Mouse (Mus musculus) stomach, embryonic 14.5 days (tissue): ENCODE results near the gene Pitpnm3. TPM values are rescaled to one million over a fixed set of nuclear protein-coding genes. Genes with fewer than 3 reads are reported as not detected.

ENCODE experiments used
- ATAC-seq: fragments of 200-750 bp; cut with Nextera tagmentation; 2 replicates; pipeline ENCODE4 v1.8.0; 2017; ENCODE audit warnings: low read depth, moderate TSS enrichment; ENCODE audit not compliant: insufficient number of reproducible peaks, insufficient read depth, low FRiP score
- H3K27ac ChIP-seq: fragments of 300-500 bp; sonication (generic); 2 replicates; pipeline ENCODE4 v1.5.1; 2014; ENCODE audit warnings: mild to moderate bottlenecking, low read length, moderate library complexity, mixed read lengths
- H3K27me3 ChIP-seq: fragments of 300-500 bp; sonication (generic); 2 replicates; pipeline ENCODE4 v1.6.1; 2014; ENCODE audit warnings: low read length, control low read depth, mixed read lengths; ENCODE audit not compliant: control insufficient read depth, insufficient read depth
- H3K36me3 ChIP-seq: fragments of 300-500 bp; sonication (generic); 2 replicates; pipeline ENCODE4 v1.6.1; 2014; ENCODE audit warnings: mild to moderate bottlenecking, control low read depth, low read length, moderate library complexity, mixed read lengths; ENCODE audit not compliant: control insufficient read depth, insufficient read depth
- H3K4me1 ChIP-seq: fragments of 300-500 bp; sonication (generic); 2 replicates; pipeline ENCODE4 v1.6.1; 2014; ENCODE audit warnings: low read length, control low read depth, mixed read lengths; ENCODE audit not compliant: control insufficient read depth, insufficient read depth
- H3K4me2 ChIP-seq: fragments of 300-500 bp; sonication (generic); replicated peaks from 2 replicates; pipeline ENCODE4 v1.6.1; 2014; ENCODE audit warnings: low read depth, low read length, control low read depth
- H3K4me3 ChIP-seq: fragments of 300-500 bp; sonication (generic); 2 replicates; pipeline ENCODE4 v1.5.1; 2014; ENCODE audit warnings: low read depth, low read length, control low read depth
- H3K9ac ChIP-seq: fragments of 300-500 bp; sonication (generic); replicated peaks from 2 replicates; pipeline ENCODE4 v1.6.1; 2014; ENCODE audit warnings: low read depth, mild to moderate bottlenecking, control low read depth, low read length, moderate library complexity, mixed read lengths
- H3K9me3 ChIP-seq: fragments of 300-500 bp; sonication (generic); 2 replicates; pipeline ENCODE4 v1.6.1; 2016; ENCODE audit warnings: low read depth, low read length, control low read depth; ENCODE audit not compliant: control insufficient read depth
- WGBS: fragments of 180-500 bp; shearing (Covaris S2); extraction: QIAGEN DNeasy Blood & Tissue Kit; methylation state at CpG from one replicate; pipeline ENCODE4 v1.1.7; 2014; 5-methylcytosine and 5-hydroxymethylcytosine counted together
- polyA plus RNA-seq: library from polyadenylated mRNA; unstranded; fragments of >200 nt; fragmentation: Nextera tagmentation; extraction: Ambion mirVana; gene quantifications from 2 replicates; pipeline ENCODE4 v1.2.1, GENCODE M21; 2014

Pitpnm3 gene
- polyA plus RNA-seq, 1 experiment from 2014 or later, result 0.52 TPM

- H3K27ac ChIP-seq, result no peak overlapping the region
- no peak for ATAC-seq
These were observed 37.6 kb downstream of the Pitpnm3 start for GRCm38 (mm10) chr11:72098027-72098426.

GRCm38 (mm10) chr11:72095994-72096393 lies 39.6 kb downstream of the Pitpnm3 start:
- 58% methylated on average over 3 of the region's 3 CpGs for WGBS
- Histone ChIP-seq H3K4me1 (no peaks in the 10 kb centered on the region), H3K27ac (no peak overlapping the region), H3K9me3 (no peaks in the 10 kb centered on the region), H3K36me3 (no peaks in the 10 kb centered on the region), H3K4me2 (no peak overlapping the region), H3K9ac (no peak overlapping the region), H3K27me3 (no peaks in the 10 kb centered on the region), H3K4me3 (no peak overlapping the region)
- ATAC-seq, result no peak

More at GRCm38 (mm10) chr11:72098027-72098426, 37.6 kb downstream of the Pitpnm3 start:
- WGBS, result 80% methylated on average over 3 of the region's 3 CpGs
- Histone ChIP-seq H3K36me3 (no peaks in the 10 kb centered on the region), H3K27me3 (no peaks in the 10 kb centered on the region), H3K9me3 (no peaks in the 10 kb centered on the region), H3K9ac (no peak overlapping the region), H3K4me1 (no peaks in the 10 kb centered on the region), H3K4me3 (no peak overlapping the region), H3K4me2 (no peak overlapping the region)

- H3K9me3 ChIP-seq, result no peaks in the 10 kb centered on the region
- no peak overlapping the region for H3K9ac ChIP-seq
- WGBS, result 70% methylated on average over 7 of the region's 7 CpGs
- H3K27me3 ChIP-seq, result no peaks in the 10 kb centered on the region
- no peaks in the 10 kb centered on the region for H3K36me3 ChIP-seq
- H3K4me1 ChIP-seq, result no peaks in the 10 kb centered on the region
- H3K27ac ChIP-seq, result no peak overlapping the region
- no peak for ATAC-seq
- H3K4me3 ChIP-seq, result no peak overlapping the region
- H3K4me2 ChIP-seq, result no peak overlapping the region
These were observed 41.1 kb downstream of the Pitpnm3 start for GRCm38 (mm10) chr11:72094442-72094841.

GRCm38 (mm10) chr11:72092390-72092789 lies 43.2 kb downstream of the Pitpnm3 start:
- Histone ChIP-seq H3K27ac (no peak overlapping the region), H3K9me3 (no peaks in the 10 kb centered on the region), H3K4me3 (no peak overlapping the region), H3K27me3 (no peaks in the 10 kb centered on the region), H3K4me1 (no peaks in the 10 kb centered on the region), H3K36me3 (no peaks in the 10 kb centered on the region), H3K4me2 (no peak overlapping the region), H3K9ac (no peak overlapping the region)
- WGBS, result 56% methylated on average over 8 of the region's 8 CpGs
- no peak for ATAC-seq

- H3K4me2 ChIP-seq, result no peak overlapping the region
- 0 out of 2 replicates have a peak, but pooled peaks cover 4% of the 10 kb centered on the region for H3K4me1 ChIP-seq
- no peaks in the 10 kb centered on the region for H3K36me3 ChIP-seq
- 53% methylated on average over 11 of the region's 11 CpGs for WGBS
- no peak overlapping the region for H3K27ac ChIP-seq
- no peak overlapping the region for H3K4me3 ChIP-seq
- H3K27me3 ChIP-seq, result no peaks in the 10 kb centered on the region
- H3K9me3 ChIP-seq, result no peaks in the 10 kb centered on the region
- ATAC-seq, result no peak
- H3K9ac ChIP-seq, result no peak overlapping the region
These were observed 49.1 kb downstream of the Pitpnm3 start for GRCm38 (mm10) chr11:72086251-72087046.

- ATAC-seq, result no peak
These were observed 51.2 kb downstream of the Pitpnm3 start for GRCm38 (mm10) chr11:72084337-72084736.

GRCm38 (mm10) chr11:72082601-72083000 lies 53.0 kb downstream of the Pitpnm3 start:
- H3K27me3 ChIP-seq, result no peaks in the 10 kb centered on the region
- H3K9me3 ChIP-seq, result no peaks in the 10 kb centered on the region
- H3K4me1 ChIP-seq, result 0 out of 2 replicates have a peak, but pooled peaks cover 4% of the 10 kb centered on the region
- no peak overlapping the region for H3K9ac ChIP-seq
- H3K27ac ChIP-seq, result no peak overlapping the region
- ATAC-seq, result no peak
- H3K36me3 ChIP-seq, result no peaks in the 10 kb centered on the region
- H3K4me2 ChIP-seq, result no peak overlapping the region
- WGBS, result 87% methylated on average over 4 of the region's 4 CpGs
- H3K4me3 ChIP-seq, result no peak overlapping the region

More at GRCm38 (mm10) chr11:72084337-72084736, 51.2 kb downstream of the Pitpnm3 start:
- 93% methylated on average over 15 of the region's 15 CpGs for WGBS
- Histone ChIP-seq H3K36me3 (no peaks in the 10 kb centered on the region), H3K9ac (no peak overlapping the region), H3K4me2 (no peak overlapping the region), H3K9me3 (no peaks in the 10 kb centered on the region), H3K4me3 (no peak overlapping the region), H3K27me3 (no peaks in the 10 kb centered on the region), H3K27ac (no peak overlapping the region), H3K4me1 (0 out of 2 replicates have a peak, but pooled peaks cover 4% of the 10 kb centered on the region)

- ATAC-seq, result no peak
- Histone ChIP-seq H3K9ac (no peak overlapping the region), H3K4me1 (no peaks in the 10 kb centered on the region), H3K4me2 (no peak overlapping the region), H3K4me3 (no peak overlapping the region), H3K36me3 (no peaks in the 10 kb centered on the region), H3K9me3 (no peaks in the 10 kb centered on the region), H3K27me3 (no peaks in the 10 kb centered on the region), H3K27ac (no peak overlapping the region)
- 82% methylated on average over 6 of the region's 6 CpGs for WGBS
These were observed 55.1 kb downstream of the Pitpnm3 start for GRCm38 (mm10) chr11:72080461-72080860.
